Mouse (Mus musculus) hindbrain, embryonic 16.5 days (tissue): ENCODE data around the gene H2afv. TPM values are rescaled to one million over a fixed set of nuclear protein-coding genes. Genes with fewer than 3 reads are reported as not detected.
"Not testable (repeated sequence)": the region's sequence is repeated elsewhere in the genome, so short reads cannot be mapped to it uniquely, and the experiment has no call there.

ENCODE experiments used
- ATAC-seq: fragments of 200-750 bp; cut with Nextera tagmentation; 2 replicates; pipeline ENCODE4 v1.8.0; 2017; ENCODE audit warnings: moderate TSS enrichment, moderate library complexity
- H3K27ac ChIP-seq: fragments of 300-500 bp; sonication (generic); 2 replicates; pipeline ENCODE4 v1.5.1; 2014; ENCODE audit warnings: low read depth, mild to moderate bottlenecking, control low read depth, low read length, moderate library complexity
- H3K27me3 ChIP-seq: fragments of 300-500 bp; sonication (generic); replicated peaks from 2 replicates; pipeline ENCODE4 v1.6.1; 2014; ENCODE audit warnings: low read length; ENCODE audit not compliant: control insufficient read depth, insufficient read depth
- H3K36me3 ChIP-seq: fragments of 300-500 bp; sonication (generic); 2 replicates; pipeline ENCODE4 v1.6.1; 2014; ENCODE audit warnings: mild to moderate bottlenecking, low read length, moderate library complexity, mixed read lengths; ENCODE audit not compliant: control insufficient read depth, insufficient read depth
- H3K4me1 ChIP-seq: fragments of 300-500 bp; sonication (generic); 2 replicates; pipeline ENCODE4 v1.6.1; 2014; ENCODE audit warnings: low read depth, low read length; ENCODE audit not compliant: control insufficient read depth, insufficient read depth
- H3K4me2 ChIP-seq: fragments of 300-500 bp; sonication (generic); 2 replicates; pipeline ENCODE4 v1.6.1; 2014; ENCODE audit warnings: mild to moderate bottlenecking, low read length, control low read depth, moderate library complexity
- H3K4me3 ChIP-seq: fragments of 300-500 bp; sonication (generic); 2 replicates; pipeline ENCODE4 v1.5.1; 2014; ENCODE audit warnings: mild to moderate bottlenecking, low read length, control low read depth, moderate library complexity
- H3K9ac ChIP-seq: fragments of 300-500 bp; sonication (generic); 2 replicates; pipeline ENCODE4 v1.6.1; 2014; ENCODE audit warnings: low read depth, mild to moderate bottlenecking, control low read depth, low read length, moderate library complexity
- H3K9me3 ChIP-seq: fragments of 300-500 bp; sonication (generic); 2 replicates; pipeline ENCODE4 v1.6.1; 2014; ENCODE audit warnings: mild to moderate bottlenecking, low read length, moderate library complexity; ENCODE audit not compliant: control insufficient read depth
- WGBS: fragments of 180-500 bp; shearing (Covaris S2); extraction: QIAGEN DNeasy Blood & Tissue Kit; methylation state at CpG from one replicate; pipeline ENCODE4 v1.1.7; 2014; 5-methylcytosine and 5-hydroxymethylcytosine counted together
- polyA plus RNA-seq: library from polyadenylated mRNA; unstranded; fragments of >200 nt; fragmentation: Nextera tagmentation; extraction: Ambion mirVana; gene quantifications from 2 replicates; pipeline ENCODE4 v1.2.1, GENCODE M21; 2015

The H2afv gene
- polyA plus RNA-seq, 1 experiment from 2014 or later: 223 TPM

GRCm38 (mm10) chr11:6474381-6474780, 30.1 kb upstream of the H2afv start:
- Histone ChIP-seq H3K27ac (no peak overlapping the region; the same call in 1 of the 2 replicates), H3K4me2 (peak overlapping the region; percentile 82), H3K27me3 (no peaks in the 10 kb centered on the region), H3K36me3 (no peaks in the 10 kb centered on the region), H3K9me3 (no peaks in the 10 kb centered on the region), H3K9ac (peak overlapping the region; percentile 87), H3K4me1 (peaks cover 38% of the 10 kb centered on the region), H3K4me3 (peak overlapping the region; percentile 93)
- ATAC-seq: no peak
- WGBS: 35% methylated on average over 6 of the region's 6 CpGs

DNA sequence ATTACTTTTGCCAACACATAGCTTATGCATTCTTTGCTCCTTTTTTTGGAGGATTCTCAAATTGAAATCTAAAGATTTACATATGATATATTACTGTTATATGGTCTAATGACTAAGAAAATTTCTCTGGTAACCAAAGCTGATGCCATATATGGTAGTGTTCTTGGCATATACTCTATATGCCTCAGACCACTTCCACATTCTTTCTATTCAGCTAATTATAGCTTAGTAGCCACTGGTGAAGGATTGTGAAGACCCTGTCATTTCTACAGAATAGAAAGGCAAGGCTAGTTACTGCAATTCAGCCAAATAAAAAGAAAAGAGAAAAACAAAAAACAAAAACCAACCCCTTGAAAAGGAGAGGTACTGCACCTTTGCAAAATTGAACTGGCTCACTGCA, 27.8 kb upstream of the H2afv start:
- no peak for ATAC-seq

DNA sequence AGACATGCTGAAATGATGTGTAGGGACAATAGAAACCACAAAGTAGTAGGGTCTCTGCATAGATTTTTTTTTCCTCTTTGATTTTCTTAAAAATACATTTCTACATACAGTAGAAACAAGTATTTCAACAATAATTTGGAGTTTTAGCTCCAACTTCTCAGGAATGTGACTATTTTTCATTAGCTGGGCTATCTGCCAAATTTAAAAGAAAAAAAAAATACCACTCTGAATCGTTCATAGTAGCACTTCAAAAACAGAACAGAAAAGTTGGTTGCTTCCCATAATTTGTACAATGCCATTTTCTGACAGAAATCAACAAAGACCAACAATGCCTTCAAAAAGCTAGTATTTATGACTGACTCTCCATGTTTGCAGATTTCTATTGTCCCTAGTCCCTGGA, 27.2 kb upstream of the H2afv start:
- 8% methylated on average over 1 of the region's 1 CpGs for WGBS
- Histone ChIP-seq H3K9me3 (no peaks in the 10 kb centered on the region), H3K27me3 (no peaks in the 10 kb centered on the region), H3K4me2 (peak overlapping the region; percentile 82), H3K36me3 (peaks cover 6% of the 10 kb centered on the region; the same call in 1 of the 2 replicates), H3K4me3 (peak overlapping the region; percentile 38), H3K27ac (no peak overlapping the region), H3K9ac (peak overlapping the region; percentile 20), H3K4me1 (peaks cover 47% of the 10 kb centered on the region)
- ATAC-seq: no peak

More for the DNA sequence above, 27.8 kb upstream of the H2afv start:
- H3K36me3 ChIP-seq: peaks cover under 1% of the 10 kb centered on the region; the same call in 1 of the 2 replicates
- peak overlapping the region; percentile 51 for H3K9ac ChIP-seq
- no peak overlapping the region for H3K27ac ChIP-seq
- peaks cover 47% of the 10 kb centered on the region for H3K4me1 ChIP-seq
- peak overlapping the region; percentile 38 for H3K4me3 ChIP-seq
- peak overlapping the region; percentile 82 for H3K4me2 ChIP-seq
- H3K27me3 ChIP-seq: no peaks in the 10 kb centered on the region
- H3K9me3 ChIP-seq: no peaks in the 10 kb centered on the region

- no peak for ATAC-seq
- 38% methylated on average over 2 of the region's 2 CpGs for WGBS
- H3K4me2 ChIP-seq: peak overlapping the region; percentile 82
- no peak overlapping the region for H3K27ac ChIP-seq
- peaks cover 47% of the 10 kb centered on the region for H3K4me1 ChIP-seq
- no peaks in the 10 kb centered on the region for H3K9me3 ChIP-seq
- H3K9ac ChIP-seq: peak overlapping the region; percentile 24; the same call in 1 of the 2 replicates
- H3K27me3 ChIP-seq: no peaks in the 10 kb centered on the region
- H3K4me3 ChIP-seq: peak overlapping the region; percentile 38
- peaks cover 6% of the 10 kb centered on the region; the same call in 1 of the 2 replicates for H3K36me3 ChIP-seq
These were observed 26.8 kb upstream of the H2afv start for GRCm38 (mm10) chr11:6471054-6471453.

- H3K36me3 ChIP-seq: peaks cover 8% of the 10 kb centered on the region; the same call in 1 of the 2 replicates
These were observed 24.3 kb upstream of the H2afv start for GRCm38 (mm10) chr11:6468541-6468940.

DNA sequence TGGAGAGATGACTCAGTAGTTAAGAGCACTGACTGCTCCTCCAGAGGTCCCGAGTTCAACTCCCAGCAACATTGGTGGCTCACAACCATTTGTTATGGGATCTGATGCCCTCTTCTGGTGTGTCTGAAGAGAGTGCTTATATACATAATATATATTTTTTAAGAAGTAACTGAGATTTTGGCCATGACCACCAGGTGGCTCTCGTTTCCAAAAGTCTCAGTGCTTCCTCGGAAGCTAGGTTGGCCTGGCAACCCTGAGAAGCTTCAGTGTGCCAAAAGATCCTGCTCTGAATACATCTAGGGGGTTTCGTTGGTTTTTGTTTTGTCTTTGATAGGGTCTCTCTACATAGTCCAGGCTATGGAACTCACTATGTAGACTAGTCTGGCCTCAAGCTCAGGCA, 20.9 kb upstream of the H2afv start:
- Histone ChIP-seq H3K36me3 (peaks cover 8% of the 10 kb centered on the region; the same call in 1 of the 2 replicates), H3K4me3 (no peak overlapping the region), H3K27ac (no peak overlapping the region), H3K9ac (no peak overlapping the region), H3K9me3 (no peaks in the 10 kb centered on the region), H3K27me3 (no peaks in the 10 kb centered on the region), H3K4me2 (no peak overlapping the region), H3K4me1 (peaks cover 13% of the 10 kb centered on the region)
- ATAC-seq: peak; percentile 86
- WGBS: 21% methylated on average over 4 of the region's 4 CpGs

More at GRCm38 (mm10) chr11:6468541-6468940, 24.3 kb upstream of the H2afv start:
- no peak for ATAC-seq
- peaks cover 38% of the 10 kb centered on the region for H3K4me1 ChIP-seq
- no peaks in the 10 kb centered on the region for H3K27me3 ChIP-seq
- H3K4me2 ChIP-seq: no peak overlapping the region
- H3K9ac ChIP-seq: no peak overlapping the region
- H3K27ac ChIP-seq: no peak overlapping the region
- H3K9me3 ChIP-seq: no peaks in the 10 kb centered on the region
- WGBS: 76% methylated on average over 2 of the region's 2 CpGs
- no peak overlapping the region for H3K4me3 ChIP-seq

- Histone ChIP-seq H3K9me3 (no peaks in the 10 kb centered on the region), H3K36me3 (peaks cover 8% of the 10 kb centered on the region; the same call in 1 of the 2 replicates), H3K27ac (no peak overlapping the region), H3K27me3 (no peaks in the 10 kb centered on the region), H3K4me3 (no peak overlapping the region), H3K4me1 (peaks cover 1% of the 10 kb centered on the region), H3K4me2 (no peak overlapping the region), H3K9ac (no peak overlapping the region)
- no peak for ATAC-seq
- WGBS: 91% methylated on average over 6 of the region's 6 CpGs
These were observed 19.1 kb upstream of the H2afv start for GRCm38 (mm10) chr11:6463159-6463837.

DNA sequence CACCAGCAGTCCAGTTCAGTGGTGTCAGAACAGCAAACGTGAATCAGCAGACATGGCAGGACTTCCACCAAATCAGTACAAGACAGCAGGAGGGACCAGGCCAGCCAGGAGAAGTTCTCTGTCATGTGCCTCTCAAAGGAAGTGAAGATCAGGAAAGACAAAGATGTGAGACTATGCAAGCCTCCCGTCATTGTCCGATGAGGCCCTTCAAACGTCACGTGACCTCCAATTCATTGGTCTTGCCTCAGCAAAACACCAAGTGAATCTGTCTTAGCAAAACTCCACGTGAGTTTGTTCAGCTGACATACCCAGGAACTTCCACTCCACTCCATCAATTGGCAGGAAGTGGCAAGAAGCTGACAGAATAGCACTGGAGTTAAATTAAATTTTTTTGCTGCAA, 11.8 kb upstream of the H2afv start:
- Histone ChIP-seq H3K36me3 (no peaks in the 10 kb centered on the region), H3K4me1 (no peaks in the 10 kb centered on the region), H3K9ac (no peak overlapping the region), H3K27me3 (no peaks in the 10 kb centered on the region), H3K27ac (no peak overlapping the region), H3K9me3 (no peaks in the 10 kb centered on the region), H3K4me2 (no peak overlapping the region), H3K4me3 (no peak overlapping the region)
- ATAC-seq: no peak
- WGBS: 81% methylated on average over 6 of the region's 6 CpGs

GRCm38 (mm10) chr11:6448155-6448554, 3.9 kb upstream of the H2afv start:
- not testable (repeated sequence) for ATAC-seq, H3K27ac ChIP-seq, H3K36me3 ChIP-seq, H3K4me3 ChIP-seq, H3K4me2 ChIP-seq, H3K4me1 ChIP-seq, H3K27me3 ChIP-seq, H3K9ac ChIP-seq, H3K9me3 ChIP-seq
- WGBS: 94% methylated on average over 5 of the region's 5 CpGs
